Mouse (Mus musculus) midbrain, embryonic 16.5 days (tissue): ENCODE measurements at regions not wholly inside any gene's neighbourhood (a gene's known extent, or its start where the extent isn't known, plus 50 kb on each side); places are given as distances from the start of the nearest gene placed in this dataset.

Source experiments
- ATAC-seq: fragments of 200-750 bp; cut with Nextera tagmentation; 2 replicates; pipeline ENCODE4 v1.8.0; 2017; ENCODE audit warnings: moderate TSS enrichment
- H3K27ac ChIP-seq: fragments of 300-500 bp; sonication (generic); 2 replicates; pipeline ENCODE4 v1.5.1; 2014; ENCODE audit warnings: mild to moderate bottlenecking, low read length, mixed read lengths
- H3K27me3 ChIP-seq: fragments of 300-500 bp; sonication (generic); 2 replicates; pipeline ENCODE4 v1.6.1; 2014; ENCODE audit warnings: low read depth, low read length, mixed read lengths; ENCODE audit not compliant: control insufficient read depth, insufficient read depth
- H3K36me3 ChIP-seq: fragments of 300-500 bp; sonication (generic); 2 replicates; pipeline ENCODE4 v1.6.1; 2014; ENCODE audit warnings: mild to moderate bottlenecking, low read length, moderate library complexity, mixed read lengths; ENCODE audit not compliant: control insufficient read depth, insufficient read depth
- H3K4me1 ChIP-seq: fragments of 300-500 bp; sonication (generic); 2 replicates; pipeline ENCODE4 v1.6.1; 2014; ENCODE audit warnings: mild to moderate bottlenecking, low read length, mixed read lengths; ENCODE audit not compliant: control insufficient read depth, insufficient read depth
- H3K4me2 ChIP-seq: fragments of 300-500 bp; sonication (generic); 2 replicates; pipeline ENCODE4 v1.6.1; 2014; ENCODE audit warnings: mild to moderate bottlenecking, low read length, mixed read lengths
- H3K4me3 ChIP-seq: fragments of 300-500 bp; sonication (generic); 2 replicates; pipeline ENCODE4 v1.5.1; 2014; ENCODE audit warnings: low read depth, mild to moderate bottlenecking, low read length, moderate library complexity, mixed read lengths
- H3K9ac ChIP-seq: fragments of 300-500 bp; sonication (generic); 2 replicates; pipeline ENCODE4 v1.6.1; 2014; ENCODE audit warnings: low read depth, low read length, mixed read lengths
- H3K9me3 ChIP-seq: fragments of 300-500 bp; sonication (generic); replicated peaks from 2 replicates; pipeline ENCODE4 v1.6.1; 2014; ENCODE audit warnings: mild to moderate bottlenecking, low read length, mixed read lengths; ENCODE audit not compliant: control insufficient read depth, poor library complexity, severe bottlenecking
- WGBS: fragments of 180-500 bp; shearing (Covaris S2); extraction: QIAGEN DNeasy Blood & Tissue Kit; methylation state at CpG from one replicate; pipeline ENCODE4 v1.1.7; 2014; 5-methylcytosine and 5-hydroxymethylcytosine counted together

DNA sequence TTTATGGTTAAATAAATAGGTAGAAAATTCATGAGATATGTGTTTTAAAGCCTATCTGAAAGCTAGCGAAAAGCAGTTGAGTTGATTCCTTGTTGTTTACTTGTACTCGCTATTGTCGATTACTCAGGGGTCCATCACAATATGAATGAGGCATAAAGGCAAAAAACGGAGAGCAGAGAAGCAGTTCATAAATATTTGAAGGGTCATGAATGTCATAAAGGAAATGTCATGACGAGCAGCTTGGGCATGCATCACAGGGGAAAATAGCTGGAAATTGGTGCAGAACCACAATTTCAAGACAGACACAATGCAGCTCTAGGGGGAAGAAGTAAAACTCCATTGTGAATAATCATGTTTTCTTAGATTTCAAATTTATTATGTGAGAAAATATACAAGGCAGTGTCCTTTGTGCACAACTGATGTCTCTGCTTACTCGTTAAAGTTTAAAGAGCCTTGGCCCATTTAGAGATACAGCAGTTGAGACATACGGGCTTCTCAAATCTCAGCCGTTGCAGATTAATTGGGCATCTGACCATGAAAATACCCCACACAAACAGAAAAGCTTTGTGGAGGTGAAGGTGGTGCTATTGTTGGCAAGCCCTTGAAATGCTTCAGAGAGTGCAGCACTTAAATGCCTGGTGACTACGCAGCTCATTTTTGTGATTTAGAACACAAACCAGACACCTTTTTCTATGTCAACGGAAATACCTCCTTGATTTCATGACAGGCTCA is 200.3 kb downstream of the Ahr start:
- Histone ChIP-seq H3K27ac (no peak overlapping the region), H3K9ac (no peak overlapping the region), H3K36me3 (no peaks in the 10 kb centered on the region), H3K9me3 (no peaks in the 10 kb centered on the region), H3K4me3 (no peak overlapping the region), H3K4me2 (no peak overlapping the region), H3K4me1 (no peaks in the 10 kb centered on the region), H3K27me3 (no peaks in the 10 kb centered on the region)
- peak; percentile 14; the same call in 1 of the 2 replicates for ATAC-seq
- 60% methylated on average over 10 of the region's 10 CpGs for WGBS

- H3K4me3 ChIP-seq: no peak overlapping the region
- H3K9me3 ChIP-seq: no peaks in the 10 kb centered on the region
- no peak overlapping the region for H3K9ac ChIP-seq
- ATAC-seq: no peak
- H3K4me1 ChIP-seq: no peaks in the 10 kb centered on the region
- WGBS: over 99% methylated on average over 3 of the region's 3 CpGs
- no peaks in the 10 kb centered on the region for H3K36me3 ChIP-seq
- H3K4me2 ChIP-seq: no peak overlapping the region
- no peak overlapping the region for H3K27ac ChIP-seq
- H3K27me3 ChIP-seq: no peaks in the 10 kb centered on the region
Observed at GRCm38 (mm10) chr12:35331303-35331702, 203.5 kb downstream of the Ahr start.

- Histone ChIP-seq H3K4me1 (no peaks in the 10 kb centered on the region), H3K9me3 (no peaks in the 10 kb centered on the region), H3K36me3 (no peaks in the 10 kb centered on the region), H3K4me3 (no peak overlapping the region), H3K27ac (no peak overlapping the region), H3K9ac (no peak overlapping the region), H3K27me3 (no peaks in the 10 kb centered on the region), H3K4me2 (no peak overlapping the region)
- no peak for ATAC-seq
- WGBS: 85% methylated on average over 6 of the region's 6 CpGs
Observed at GRCm38 (mm10) chr12:35329699-35330098, 205.1 kb downstream of the Ahr start.

DNA sequence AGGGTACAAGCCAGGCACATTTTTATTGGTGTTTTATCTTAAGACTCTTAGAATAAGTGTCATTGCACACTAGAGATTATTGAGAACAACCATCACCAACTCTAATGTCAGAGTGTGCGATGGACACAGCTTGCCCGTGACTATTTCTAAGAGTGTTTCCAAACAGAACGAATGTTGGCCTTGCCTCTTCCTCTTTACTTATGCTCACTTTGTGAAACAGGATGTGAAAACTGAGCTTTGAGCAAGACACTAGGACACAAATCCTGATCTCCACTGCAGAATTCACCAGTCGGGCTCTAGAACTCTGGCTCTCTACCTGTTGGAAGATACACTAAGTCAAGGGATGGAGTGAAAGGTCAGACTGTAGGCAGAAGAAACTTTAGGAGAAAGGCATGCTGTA is 215.3 kb downstream of the Ahr start:
- Histone ChIP-seq H3K4me2 (no peak overlapping the region), H3K9me3 (no peaks in the 10 kb centered on the region), H3K36me3 (no peaks in the 10 kb centered on the region), H3K9ac (no peak overlapping the region), H3K4me1 (no peaks in the 10 kb centered on the region), H3K4me3 (no peak overlapping the region), H3K27me3 (no peaks in the 10 kb centered on the region), H3K27ac (no peak overlapping the region)
- 95% methylated on average over 4 of the region's 4 CpGs for WGBS
- no peak for ATAC-seq

DNA sequence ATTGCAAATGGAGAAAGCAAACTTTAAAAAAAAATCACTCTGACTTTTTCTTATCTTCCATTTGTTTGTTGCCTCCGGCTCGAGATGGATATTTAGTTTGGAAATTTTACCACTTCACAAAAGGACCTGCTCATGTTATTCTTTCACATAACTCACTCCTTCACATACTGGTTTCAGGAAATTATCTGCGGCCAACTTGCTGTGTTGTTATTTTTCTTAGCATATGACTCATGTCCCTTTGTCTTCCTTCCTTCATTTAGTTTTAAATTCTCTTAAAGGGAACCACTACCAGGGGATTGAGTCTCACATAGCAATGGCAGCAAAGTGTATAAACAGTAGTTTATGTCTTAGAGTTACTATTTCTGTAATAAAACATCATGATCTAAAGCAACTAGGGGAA is 217.8 kb downstream of the Ahr start:
- Histone ChIP-seq H3K4me3 (no peak overlapping the region), H3K27me3 (no peaks in the 10 kb centered on the region), H3K9ac (no peak overlapping the region), H3K4me1 (peaks cover 3% of the 10 kb centered on the region; the same call in 1 of the 2 replicates), H3K4me2 (no peak overlapping the region), H3K27ac (no peak overlapping the region), H3K9me3 (no peaks in the 10 kb centered on the region), H3K36me3 (no peaks in the 10 kb centered on the region)
- ATAC-seq: no peak
- WGBS: 85% methylated on average over 3 of the region's 3 CpGs

DNA sequence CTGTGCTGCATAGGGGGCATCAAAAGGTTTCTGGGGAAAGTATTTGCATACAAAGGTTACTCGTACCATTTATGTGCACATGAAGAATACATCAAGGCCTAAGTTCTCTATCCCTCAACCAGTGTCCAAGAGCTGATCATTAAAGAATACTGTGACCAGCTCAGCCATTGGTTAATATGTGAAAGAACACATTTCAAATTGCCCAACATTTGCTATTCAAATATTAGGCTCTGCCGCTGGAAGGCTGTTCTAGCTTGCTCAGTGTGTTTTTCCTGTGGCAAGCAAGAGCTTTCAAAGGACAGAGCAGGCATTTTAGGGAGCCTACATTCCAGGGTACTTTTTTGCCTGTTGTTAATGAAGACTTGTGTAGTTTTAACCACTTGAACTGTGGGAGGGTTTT is 220.8 kb downstream of the Ahr start:
- no peaks in the 10 kb centered on the region for H3K36me3 ChIP-seq
- H3K9ac ChIP-seq: no peak overlapping the region
- H3K4me2 ChIP-seq: no peak overlapping the region
- H3K27me3 ChIP-seq: no peaks in the 10 kb centered on the region
- peaks cover 3% of the 10 kb centered on the region; the same call in 1 of the 2 replicates for H3K4me1 ChIP-seq
- H3K9me3 ChIP-seq: no peaks in the 10 kb centered on the region
- WGBS: 73% methylated on average over 2 of the region's 2 CpGs
- ATAC-seq: no peak
- no peak overlapping the region for H3K27ac ChIP-seq
- no peak overlapping the region for H3K4me3 ChIP-seq

- ATAC-seq: peak; percentile 81
- Histone ChIP-seq H3K9me3 (no peaks in the 10 kb centered on the region), H3K4me2 (no peak overlapping the region), H3K4me1 (peaks cover 3% of the 10 kb centered on the region; the same call in 1 of the 2 replicates), H3K36me3 (no peaks in the 10 kb centered on the region), H3K27ac (no peak overlapping the region), H3K4me3 (no peak overlapping the region), H3K27me3 (no peaks in the 10 kb centered on the region), H3K9ac (no peak overlapping the region)
- 38% methylated on average over 11 of the region's 11 CpGs for WGBS
Observed at GRCm38 (mm10) chr12:35313191-35313925, 221.5 kb downstream of the Ahr start.

- Histone ChIP-seq H3K4me1 (peaks cover 3% of the 10 kb centered on the region; the same call in 1 of the 2 replicates), H3K9me3 (no peaks in the 10 kb centered on the region), H3K9ac (no peak overlapping the region), H3K4me2 (no peak overlapping the region), H3K36me3 (no peaks in the 10 kb centered on the region), H3K4me3 (no peak overlapping the region), H3K27me3 (no peaks in the 10 kb centered on the region), H3K27ac (no peak overlapping the region)
- ATAC-seq: peak; percentile 43; the same call in 1 of the 2 replicates
Observed at GRCm38 (mm10) chr12:35308537-35308936, 226.3 kb downstream of the Ahr start.
